In genomic region chr14:34188629-34189028, GRCm38 (mm10) we compare ENCODE assay signal across 8 mouse cellular contexts. TPM values are rescaled to one million over a fixed set of nuclear protein-coding genes. Genes with fewer than 3 reads are reported as not detected.
DNase-seq lines count a peak whose midpoint lies in the region; ATAC-seq and TF ChIP-seq lines count a peak whose summit lies in the region.
"Had no signal": no experiment of that assay in that cellular context is flagged by ENCODE, and none has a peak within 500 bp of the region (broad histone marks: within the 10 kb centered on the region; RNA-seq: fewer than 3 reads in every experiment).

No protein-coding gene starts in this region.

- TF ChIP-seq CTCF in brain, embryonic 14.5 days (IDR thresholded peaks at IDR 0.05; ENCODE audit: borderline replicate concordance, extremely low read depth, insufficient read depth, insufficient read length) = peak; percentile 44; the same call in 1 of the 2 replicates
- TF ChIP-seq CTCF in heart, postnatal 0 days (IDR thresholded peaks at IDR 0.05; ENCODE audit: low read depth) = peak; percentile 68
- no peak for TF ChIP-seq CTCF in thymus, adult 2 months (IDR thresholded peaks at IDR 0.05; ENCODE audit: borderline replicate concordance, control insufficient read depth, extremely low read depth, insufficient read depth, low read length, poor library complexity)

- H3K4me1 ChIP-seq in midbrain, embryonic 10.5 days = no peaks in the 10 kb centered on the region
- no peaks in the 10 kb centered on the region for H3K4me1 ChIP-seq in midbrain, embryonic 11.5 days (ENCODE audit: control insufficient read depth, insufficient read depth, low read length)
- no peaks in the 10 kb centered on the region for H3K4me1 ChIP-seq in heart, postnatal 0 days (ENCODE audit: control insufficient read depth, insufficient read depth)
- H3K4me1 ChIP-seq in lung, embryonic 15.5 days = no peaks in the 10 kb centered on the region
- no peaks in the 10 kb centered on the region for H3K4me1 ChIP-seq in thymus, adult 2 months (replicated peaks; ENCODE audit: control insufficient read depth, insufficient read depth, low read length)
- H3K4me1 ChIP-seq: limb, embryonic 15.5 days had no signal

- no peaks in the 10 kb centered on the region for H3K27me3 ChIP-seq in midbrain, embryonic 10.5 days (ENCODE audit: low read depth, poor library complexity, severe bottlenecking)
- no peaks in the 10 kb centered on the region for H3K27me3 ChIP-seq in midbrain, embryonic 11.5 days (ENCODE audit: control insufficient read depth, insufficient read depth, low read length)
- no peaks in the 10 kb centered on the region for H3K27me3 ChIP-seq in heart, postnatal 0 days (ENCODE audit: control insufficient read depth, insufficient read depth, low read length)
- H3K27me3 ChIP-seq in lung, embryonic 15.5 days = no peaks in the 10 kb centered on the region
- H3K27me3 ChIP-seq in thymus, adult 2 months (ENCODE audit: control insufficient read depth, insufficient read depth, low read length) = no peaks in the 10 kb centered on the region
- H3K27me3 ChIP-seq: limb, embryonic 15.5 days had no signal

- no peaks in the 10 kb centered on the region for H3K36me3 ChIP-seq in midbrain, embryonic 10.5 days
- H3K36me3 ChIP-seq in midbrain, embryonic 11.5 days (ENCODE audit: control insufficient read depth, insufficient read depth, low read length) = no peaks in the 10 kb centered on the region
- H3K36me3 ChIP-seq in heart, postnatal 0 days (replicated peaks; ENCODE audit: control insufficient read depth, insufficient read depth, low read length) = no peaks in the 10 kb centered on the region
- no peaks in the 10 kb centered on the region for H3K36me3 ChIP-seq in lung, embryonic 15.5 days
- no peaks in the 10 kb centered on the region for H3K36me3 ChIP-seq in thymus, adult 2 months (ENCODE audit: control insufficient read depth, insufficient read depth, low read length)
- H3K36me3 ChIP-seq: limb, embryonic 15.5 days had no signal

- H3K9me3 ChIP-seq in midbrain, embryonic 10.5 days (replicated peaks) = no peaks in the 10 kb centered on the region
- no peaks in the 10 kb centered on the region for H3K9me3 ChIP-seq in midbrain, embryonic 11.5 days (ENCODE audit: control insufficient read depth, low read length)
- no peaks in the 10 kb centered on the region for H3K9me3 ChIP-seq in heart, postnatal 0 days (replicated peaks; ENCODE audit: control insufficient read depth, low read length)
- no peaks in the 10 kb centered on the region for H3K9me3 ChIP-seq in lung, embryonic 15.5 days
- H3K9me3 ChIP-seq: limb, embryonic 15.5 days had no signal

- TF ChIP-seq POLR2A in brain, embryonic 14.5 days (IDR thresholded peaks at IDR 0.05; ENCODE audit: borderline replicate concordance, extremely low read depth, insufficient read depth, insufficient read length, poor library complexity, severe bottlenecking) = no peak
- TF ChIP-seq POLR2A in thymus, adult 2 months (IDR thresholded peaks at IDR 0.05; ENCODE audit: control insufficient read depth, extremely low read depth, insufficient read depth, low read length, poor library complexity) = no peak

- WGBS in midbrain, embryonic 10.5 days = 59% methylated on average over 5 of the region's 5 CpGs
- WGBS in midbrain, embryonic 11.5 days = 65% methylated on average over 5 of the region's 5 CpGs
- 69% methylated on average over 5 of the region's 5 CpGs for WGBS in heart, postnatal 0 days
- 70% methylated on average over 5 of the region's 5 CpGs for WGBS in lung, embryonic 15.5 days
- 73% methylated on average over 5 of the region's 5 CpGs for WGBS in thymus, adult 2 months

- DNase-seq in midbrain, embryonic 10.5 days (ENCODE audit: low spot score) = peak; percentile 28
- no peak for DNase-seq in midbrain, embryonic 11.5 days (ENCODE audit: low spot score, missing footprints)
- peak; percentile 92 for DNase-seq in R1 (ENCODE audit: low read depth, low spot score)
- no peak for DNase-seq in brain, embryonic 14.5 days (ENCODE audit: low read depth)
- peak; percentile 15 for DNase-seq in heart, postnatal 0 days (ENCODE audit: low spot score)
- DNase-seq in thymus, adult 2 months = peak; percentile 35

- no peak for TF ChIP-seq EP300 in heart, postnatal 0 days (IDR thresholded peaks at IDR 0.05; ENCODE audit: low read depth)

- no peak overlapping the region for H3K4me3 ChIP-seq in midbrain, embryonic 10.5 days
- no peak overlapping the region for H3K4me3 ChIP-seq in midbrain, embryonic 11.5 days (ENCODE audit: low read depth, low read length)
- no peak overlapping the region for H3K4me3 ChIP-seq in heart, postnatal 0 days (ENCODE audit: low read depth, low read length)
- H3K4me3 ChIP-seq in lung, embryonic 15.5 days = no peak overlapping the region
- no peak overlapping the region for H3K4me3 ChIP-seq in thymus, adult 2 months (ENCODE audit: control insufficient read depth, insufficient read depth, low read length)
- H3K4me3 ChIP-seq: limb, embryonic 15.5 days had no signal

- ATAC-seq in midbrain, embryonic 11.5 days (ENCODE audit: low FRiP score) = no peak
- ATAC-seq in heart, postnatal 0 days (ENCODE audit: insufficient read depth, low read depth) = peak; percentile 33; the same call in 1 of the 2 replicates
- ATAC-seq in lung, embryonic 15.5 days (ENCODE audit: borderline replicate concordance, extremely low read depth, low FRiP score, low TSS enrichment) = peak; percentile 25; the same call in 1 of the 2 replicates

- no peak overlapping the region for H3K4me2 ChIP-seq in midbrain, embryonic 11.5 days
- H3K4me2 ChIP-seq in heart, postnatal 0 days (ENCODE audit: low read depth, low read length) = no peak overlapping the region
- H3K4me2 ChIP-seq in lung, embryonic 15.5 days = no peak overlapping the region
- H3K4me2 ChIP-seq: limb, embryonic 15.5 days had no signal

- H3K27ac ChIP-seq in midbrain, embryonic 10.5 days (replicated peaks) = no peak overlapping the region
- no peak overlapping the region for H3K27ac ChIP-seq in midbrain, embryonic 11.5 days (ENCODE audit: low read depth, low read length)
- no peak overlapping the region for H3K27ac ChIP-seq in heart, postnatal 0 days (ENCODE audit: low read depth)
- H3K27ac ChIP-seq in lung, embryonic 15.5 days = no peak overlapping the region
- H3K27ac ChIP-seq in thymus, adult 2 months (ENCODE audit: control insufficient read depth, insufficient read depth, low read length) = no peak overlapping the region
- H3K27ac ChIP-seq: limb, embryonic 15.5 days had no signal

- H3K9ac ChIP-seq in midbrain, embryonic 11.5 days (ENCODE audit: low read length) = no peak overlapping the region
- H3K9ac ChIP-seq in heart, postnatal 0 days (replicated peaks; ENCODE audit: low read depth, low read length) = no peak overlapping the region
- H3K9ac ChIP-seq in lung, embryonic 15.5 days = no peak overlapping the region
- H3K9ac ChIP-seq: limb, embryonic 15.5 days had no signal

RNA-seq across cellular contexts. Expression of gene Gprin2, which starts 12.8 kb away (rescaled TPM):
- polyA plus RNA-seq in midbrain, embryonic 10.5 days (2016; fragmentation: Nextera tagmentation; extraction: Ambion mirVana) = 0.35 and 1.9 TPM in 2 replicates
- 0.39 and 0.60 TPM in 2 replicates for polyA plus RNA-seq in midbrain, embryonic 11.5 days (2014; fragmentation: Nextera tagmentation; extraction: Ambion mirVana)
- 6.4 and 11.9 TPM in 2 replicates for polyA plus RNA-seq in brain, embryonic 14.5 days (2012; rRNA removed)
- total RNA-seq in heart, postnatal 0 days (2014; rRNA removed; ENCODE audit: low replicate concordance) = 0.31 and 0.53 TPM in 2 replicates
- polyA plus RNA-seq in heart, postnatal 0 days (2015; fragmentation: Nextera tagmentation; extraction: Ambion mirVana) = 0.11 and 0.18 TPM in 2 replicates
- 0.30 and 0.57 TPM in 2 replicates for polyA plus RNA-seq in lung, embryonic 15.5 days (2015; fragmentation: Nextera tagmentation; extraction: Ambion mirVana)
- 0.05 and 0.08 TPM in 2 replicates for polyA plus RNA-seq in thymus, adult 2 months (2012; rRNA removed)

RNA-seq across cellular contexts. Expression of gene Syt15, which starts 30.8 kb away (rescaled TPM):
- polyA plus RNA-seq in midbrain, embryonic 10.5 days (2016; fragmentation: Nextera tagmentation; extraction: Ambion mirVana) = 0.11 and 0.37 TPM in 2 replicates
- 0.10 and 0.11 TPM in 2 replicates for polyA plus RNA-seq in midbrain, embryonic 11.5 days (2014; fragmentation: Nextera tagmentation; extraction: Ambion mirVana)
- polyA plus RNA-seq in brain, embryonic 14.5 days (2012; rRNA removed) = 0.86 and 1.2 TPM in 2 replicates
- 0.89 and 1.0 TPM in 2 replicates for total RNA-seq in heart, postnatal 0 days (2014; rRNA removed; ENCODE audit: low replicate concordance)
- 0.31 and 0.65 TPM in 2 replicates for polyA plus RNA-seq in heart, postnatal 0 days (2015; fragmentation: Nextera tagmentation; extraction: Ambion mirVana)
- polyA plus RNA-seq in lung, embryonic 15.5 days (2015; fragmentation: Nextera tagmentation; extraction: Ambion mirVana) = 0.66 and 0.72 TPM in 2 replicates
- polyA plus RNA-seq in thymus, adult 2 months (2012; rRNA removed) = 1.3 and 1.5 TPM in 2 replicates

RNA-seq across cellular contexts. Expression of gene Npy4r, which starts 36.3 kb away (rescaled TPM):
- polyA plus RNA-seq in midbrain, embryonic 10.5 days (2016; fragmentation: Nextera tagmentation; extraction: Ambion mirVana) = 0.04 TPM in 1 of 2 replicates, not detected in the other
- polyA plus RNA-seq in midbrain, embryonic 11.5 days (2014; fragmentation: Nextera tagmentation; extraction: Ambion mirVana) = not detected in 2 replicates
- polyA plus RNA-seq in brain, embryonic 14.5 days (2012; rRNA removed) = 0.09 and 0.11 TPM in 2 replicates
- not detected in 2 replicates for total RNA-seq in heart, postnatal 0 days (2014; rRNA removed; ENCODE audit: low replicate concordance)
- polyA plus RNA-seq in heart, postnatal 0 days (2015; fragmentation: Nextera tagmentation; extraction: Ambion mirVana) = 0.04 and 0.08 TPM in 2 replicates
- 0.09 and 0.13 TPM in 2 replicates for polyA plus RNA-seq in lung, embryonic 15.5 days (2015; fragmentation: Nextera tagmentation; extraction: Ambion mirVana)
- 0.06 and 0.11 TPM in 2 replicates for polyA plus RNA-seq in thymus, adult 2 months (2012; rRNA removed)
- polyA plus RNA-seq: limb, embryonic 15.5 days had no signal

Comparison
In these comparisons a context has a peak if more than half of its experiments do, and no peak if none do; other contexts are left out.
1. DNase-seq: peak in midbrain, embryonic 10.5 days (single experiment), R1 (single experiment), heart, postnatal 0 days (single experiment) and thymus, adult 2 months (single experiment); none in midbrain, embryonic 11.5 days (single experiment) and brain, embryonic 14.5 days (single experiment).